Mouse (Mus musculus) left cerebral cortex, postnatal 4 days (tissue): Measurements from ENCODE around the gene Eomes. TPM values are rescaled to one million over a fixed set of nuclear protein-coding genes. Genes with fewer than 3 reads are reported as not detected.

Source experiments
- DNase-seq: peaks from one replicate; pipeline ENCODE4 v3.0.0-alpha.2; 2022
- intact Hi-C: fragments of 180-260 bp; cut with DNase I; formaldehyde crosslinking; loops from one replicate; pipeline ENCODE4 v1.15.1; 2025
- total RNA-seq, 2 experiments: library from RNA; stranded (reverse); gene quantifications; 2 replicates each; pipeline ENCODE4 v1.2.3; 2021

Gene Eomes
- 1 to 10 TPM; 1.2 to 3.2 TPM for total RNA-seq

- intact Hi-C loops = no loop called here
- peak; percentile 70 for DNase-seq
Measured at GRCm38 (mm10) chr9:118477961-118478360, at the start of gene Eomes. Eomes (plus strand) TSS chr9:118478212.

- intact Hi-C loops = no loop called here
- no peak for DNase-seq
Measured at GRCm38 (mm10) chr9:118444809-118445208, 33.2 kb upstream of the Eomes start.

- DNase-seq = peak; percentile 64
- intact Hi-C loops = no loop called here
Measured at GRCm38 (mm10) chr9:118449336-118449735, 28.7 kb upstream of the Eomes start.

GRCm38 (mm10) chr9:118453427-118453826, 24.6 kb upstream of the Eomes start:
- intact Hi-C loops = no loop called here
- DNase-seq = peak; percentile 40

- intact Hi-C loops = no loop called here
- no peak for DNase-seq
Measured at GRCm38 (mm10) chr9:118455188-118455845, 22.7 kb upstream of the Eomes start.

GRCm38 (mm10) chr9:118456405-118456804, 21.6 kb upstream of the Eomes start:
- DNase-seq = no peak

GRCm38 (mm10) chr9:118458039-118458438, 20.0 kb upstream of the Eomes start:
- intact Hi-C loops = no loop called here
- peak; percentile 27 for DNase-seq

More at GRCm38 (mm10) chr9:118456405-118456804, 21.6 kb upstream of the Eomes start:
- intact Hi-C loops = no loop called here

GRCm38 (mm10) chr9:118464031-118464430, 14.0 kb upstream of the Eomes start:
- intact Hi-C loops = no loop called here
- DNase-seq = no peak

GRCm38 (mm10) chr9:118468301-118468700, 9.7 kb upstream of the Eomes start:
- DNase-seq = no peak
- intact Hi-C loops = no loop called here

- intact Hi-C loops = no loop called here
- DNase-seq = no peak
Measured at GRCm38 (mm10) chr9:118469272-118469671, 8.7 kb upstream of the Eomes start.

GRCm38 (mm10) chr9:118471296-118471695, 6.7 kb upstream of the Eomes start:
- intact Hi-C loops = no loop called here
- DNase-seq = no peak

- DNase-seq = peak; percentile 76
- intact Hi-C loops = no loop called here
Measured at GRCm38 (mm10) chr9:118476211-118476765, 1.7 kb upstream of the Eomes start.

- intact Hi-C loops = no loop called here
- DNase-seq = peak; percentile 43
Measured at GRCm38 (mm10) chr9:118476766-118477271, 1.2 kb upstream of the Eomes start.

GRCm38 (mm10) chr9:118477281-118477931, 606 bp upstream of the Eomes start:
- DNase-seq = no peak
- intact Hi-C loops = no loop called here

GRCm38 (mm10) chr9:118478458-118478838, 436 bp downstream of the Eomes start:
- peak; percentile 68 for DNase-seq
- intact Hi-C loops = no loop called here

GRCm38 (mm10) chr9:118478839-118479507, 961 bp downstream of the Eomes start:
- DNase-seq = peak; percentile 65
- intact Hi-C loops = no loop called here

- intact Hi-C loops = no loop called here
- no peak for DNase-seq
Measured at GRCm38 (mm10) chr9:118479508-118480291, 1.7 kb downstream of the Eomes start.

GRCm38 (mm10) chr9:118480292-118480690, 2.3 kb downstream of the Eomes start:
- intact Hi-C loops = no loop called here
- no peak for DNase-seq

GRCm38 (mm10) chr9:118482210-118482609, 4.2 kb downstream of the Eomes start:
- no peak for DNase-seq
- intact Hi-C loops = no loop called here

GRCm38 (mm10) chr9:118486361-118487095, 8.5 kb downstream of the Eomes start:
- DNase-seq = peak; percentile 18
- intact Hi-C loops = loop anchor here (5.0 kb wide), 2 partner anchors 389 to 434 kb away; no protein-coding TSS in a partner anchor
